Mouse (Mus musculus): ENCODE data around the gene Calb2. TPM values are rescaled to one million over a fixed set of nuclear protein-coding genes. Genes with fewer than 3 reads are reported as not detected.
A peak's percentile ranks its signal among the peaks of the same experiment; 100 is the strongest.

The Calb2 gene
- not detected for polyA plus RNA-seq (2017; shearing (Covaris generic))

GRCm38 (mm10) chr8:110168046-110168445 is at the start of gene Calb2:
Gene Calb2 (minus strand): TSS chr8:110168210.
- no peak for ATAC-seq

GRCm38 (mm10) chr8:110217681-110218131 is 49.7 kb upstream of the Calb2 start:
- ATAC-seq, result peak; percentile 99

- peak; percentile 9 for ATAC-seq
These were observed 49.2 kb upstream of the Calb2 start for GRCm38 (mm10) chr8:110217198-110217597.

- no peak for ATAC-seq
These were observed 48.2 kb upstream of the Calb2 start for GRCm38 (mm10) chr8:110216253-110216652.

- no peak for ATAC-seq
These were observed 47.4 kb upstream of the Calb2 start, which contains the start of gene Cmtr2 for GRCm38 (mm10) chr8:110215365-110215764. Gene Cmtr2 (plus strand): TSS chr8:110215665.

GRCm38 (mm10) chr8:110201806-110202205 is 33.8 kb upstream of the Calb2 start:
- ATAC-seq, result no peak

GRCm38 (mm10) chr8:110196678-110197077 is 28.7 kb upstream of the Calb2 start:
- ATAC-seq, result no peak

- no peak for ATAC-seq
These were observed 21.1 kb upstream of the Calb2 start for GRCm38 (mm10) chr8:110188961-110189750.

GRCm38 (mm10) chr8:110185538-110185937 is 17.5 kb upstream of the Calb2 start:
- ATAC-seq, result no peak

GRCm38 (mm10) chr8:110183748-110184147 is 15.7 kb upstream of the Calb2 start:
- no peak for ATAC-seq

GRCm38 (mm10) chr8:110182735-110183367 is 14.8 kb upstream of the Calb2 start:
- no peak for ATAC-seq

GRCm38 (mm10) chr8:110177359-110178155 is 9.5 kb upstream of the Calb2 start:
- no peak for ATAC-seq

- no peak for ATAC-seq
These were observed 6.8 kb upstream of the Calb2 start for GRCm38 (mm10) chr8:110174826-110175225.

GRCm38 (mm10) chr8:110172161-110172560 is 4.2 kb upstream of the Calb2 start:
- ATAC-seq, result no peak

- ATAC-seq, result no peak
These were observed 1.7 kb downstream of the Calb2 start for GRCm38 (mm10) chr8:110166270-110166669.

- ATAC-seq, result no peak
These were observed 6.0 kb downstream of the Calb2 start for GRCm38 (mm10) chr8:110162007-110162406.

GRCm38 (mm10) chr8:110152951-110153350 is 15.1 kb downstream of the Calb2 start:
- no peak for ATAC-seq

GRCm38 (mm10) chr8:110145538-110145937 is 22.5 kb downstream of the Calb2 start:
- no peak for ATAC-seq

GRCm38 (mm10) chr8:110140770-110141169 is 27.2 kb downstream of the Calb2 start:
- no peak for ATAC-seq

- ATAC-seq, result no peak
These were observed 27.9 kb downstream of the Calb2 start for GRCm38 (mm10) chr8:110140156-110140555.

GRCm38 (mm10) chr8:110135515-110135914 is 32.5 kb downstream of the Calb2 start:
- no peak for ATAC-seq

- ATAC-seq, result no peak
These were observed 33.8 kb downstream of the Calb2 start for GRCm38 (mm10) chr8:110134236-110134635.

GRCm38 (mm10) chr8:110130537-110130936 is 37.5 kb downstream of the Calb2 start:
- no peak for ATAC-seq
